Mouse (Mus musculus) stomach, postnatal 0 days (tissue): ENCODE data around the gene Creg2.

ENCODE experiments used
- CTCF ChIP-seq: IDR thresholded peaks from 2 replicates; pipeline ENCODE4 v1.5.1; 2016; ENCODE audit warnings: antibody characterized with exemption, low read depth, mild to moderate bottlenecking, moderate library complexity
- EP300 ChIP-seq: optimal IDR thresholded peaks from 2 replicates; pipeline ENCODE3; 2016; ENCODE audit warnings: antibody characterized with exemption

DNA sequence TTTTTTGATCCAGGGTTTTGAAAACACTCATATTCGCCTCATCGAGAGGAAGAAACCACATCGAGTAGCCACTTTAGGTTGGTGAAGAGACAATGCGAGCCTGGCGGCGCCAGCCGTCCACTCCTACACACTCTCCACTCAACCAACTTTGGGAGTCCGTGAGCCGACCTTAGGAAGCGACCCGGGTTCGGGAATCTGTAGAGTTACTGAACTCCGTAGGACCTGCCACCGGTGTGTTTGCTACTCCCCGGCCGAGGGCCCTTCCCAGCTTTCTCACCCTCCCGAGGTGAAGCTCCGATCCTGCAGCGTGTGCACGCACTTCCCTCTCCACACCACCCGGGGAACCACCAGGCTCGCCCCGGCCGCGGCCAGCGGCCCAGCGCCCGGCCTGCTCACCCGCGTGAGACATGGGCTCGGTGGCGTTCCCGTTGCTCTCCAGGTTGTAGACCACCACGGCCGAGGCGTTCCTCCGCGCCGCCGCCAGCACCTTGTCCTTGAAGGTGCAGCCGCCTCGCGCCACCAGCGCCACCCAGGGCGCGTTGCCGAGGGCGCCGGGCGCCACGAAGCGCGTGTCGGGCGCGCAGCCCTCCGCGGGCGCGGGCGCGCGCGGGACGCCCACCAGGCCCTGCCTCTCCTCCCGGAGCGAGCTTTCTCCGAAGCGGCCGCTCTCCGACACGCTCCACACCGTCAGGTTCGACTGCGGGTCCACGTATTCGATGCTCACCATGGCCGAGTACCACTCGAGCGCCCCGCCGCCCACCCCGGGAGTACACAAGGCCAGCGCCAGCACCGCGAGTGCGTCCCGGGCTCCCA lies 74.6 kb downstream of the Creg2 start:
- TF ChIP-seq CTCF, result no peak; the same call in 1 of the 2 replicates
- no peak for TF ChIP-seq EP300
